Mouse (Mus musculus): Measurements from ENCODE around the gene Slc38a6. TPM values are rescaled to one million over a fixed set of nuclear protein-coding genes. Genes with fewer than 3 reads are reported as not detected.

Slc38a6 gene
- polyA plus RNA-seq, 1 experiment: 7.8 TPM

- TF ChIP-seq USF1 (IDR thresholded peaks at IDR 0.05; ENCODE audit: low read depth) (no peak), SRF (IDR thresholded peaks at IDR 0.05; ENCODE audit: control insufficient read depth, insufficient read length, low read depth) (no peak), TCF3 (IDR thresholded peaks at IDR 0.05; ENCODE audit: insufficient read length, low read depth) (no peak), MAX (IDR thresholded peaks at IDR 0.05; ENCODE audit: low read depth) (no peak), MYOD1 (IDR thresholded peaks at IDR 0.05; ENCODE audit: control insufficient read depth in 1 of 3, insufficient read length in 2 of 3, low read depth in 2 of 3) (no peak), TCF12 (IDR thresholded peaks at IDR 0.05; ENCODE audit: insufficient read depth, poor library complexity, severe bottlenecking) (no peak), CEBPB (IDR thresholded peaks at IDR 0.05; ENCODE audit: insufficient read depth, poor library complexity, severe bottlenecking) (no peak), MYOG (IDR thresholded peaks at IDR 0.05; ENCODE audit: control insufficient read depth in 1 of 3, insufficient read depth in 1 of 3, insufficient read length in 2 of 3, low read depth in 2 of 3) (no peak), E2F4 (IDR thresholded peaks at IDR 0.05; ENCODE audit: insufficient read depth) (no peak), REST (IDR thresholded peaks at IDR 0.05; ENCODE audit: insufficient read depth, insufficient read length) (no peak), POLR2AphosphoS2 (IDR thresholded peaks at IDR 0.05; ENCODE audit: insufficient read length, low read depth) (no peak), POLR2A (IDR thresholded peaks at IDR 0.05; ENCODE audit: insufficient read length, low read depth) (no peak)
- no peak overlapping the region for H3ac ChIP-seq (ENCODE audit: control insufficient read depth, insufficient read length)
- H3K27me3 ChIP-seq (ENCODE audit: control insufficient read depth, insufficient read depth, insufficient read length): no peaks in the 10 kb centered on the region
- H3K4me2 ChIP-seq (ENCODE audit: low read depth): peak overlapping the region; percentile 63
- H3K79me2 ChIP-seq (ENCODE audit: control insufficient read depth, insufficient read depth): peaks cover 24% of the 10 kb centered on the region
- peaks cover 20% of the 10 kb centered on the region for H3K36me3 ChIP-seq (ENCODE audit: control insufficient read depth, insufficient read depth)
- H3K4me3 ChIP-seq: no peak overlapping the region
These were observed 9.0 kb downstream of the Slc38a6 start for GRCm38 (mm10) chr12:73295505-73296140.

- TF ChIP-seq MAX (IDR thresholded peaks at IDR 0.05; ENCODE audit: low read depth): no peak
- TF ChIP-seq USF1 (IDR thresholded peaks at IDR 0.05; ENCODE audit: low read depth): no peak
- no peak for TF ChIP-seq MYOG (IDR thresholded peaks at IDR 0.05; ENCODE audit: control insufficient read depth in 1 of 3, insufficient read depth in 1 of 3, insufficient read length in 2 of 3, low read depth in 2 of 3)
- TF ChIP-seq MYOD1 (IDR thresholded peaks at IDR 0.05; ENCODE audit: control insufficient read depth in 1 of 3, insufficient read length in 2 of 3, low read depth in 2 of 3): no peak
- no peak for TF ChIP-seq CEBPB (IDR thresholded peaks at IDR 0.05; ENCODE audit: insufficient read depth, poor library complexity, severe bottlenecking)
- no peak for TF ChIP-seq POLR2AphosphoS2 (IDR thresholded peaks at IDR 0.05; ENCODE audit: insufficient read length, low read depth)
- TF ChIP-seq TCF3 (IDR thresholded peaks at IDR 0.05; ENCODE audit: insufficient read length, low read depth): no peak
- no peak for TF ChIP-seq SRF (IDR thresholded peaks at IDR 0.05; ENCODE audit: control insufficient read depth, insufficient read length, low read depth)
- TF ChIP-seq REST (IDR thresholded peaks at IDR 0.05; ENCODE audit: insufficient read depth, insufficient read length): no peak
- TF ChIP-seq TCF12 (IDR thresholded peaks at IDR 0.05; ENCODE audit: insufficient read depth, poor library complexity, severe bottlenecking): no peak
- TF ChIP-seq E2F4 (IDR thresholded peaks at IDR 0.05; ENCODE audit: insufficient read depth): no peak
- no peak for TF ChIP-seq POLR2A (IDR thresholded peaks at IDR 0.05; ENCODE audit: insufficient read length, low read depth)
- no peak overlapping the region for H3K4me3 ChIP-seq
- H3K27me3 ChIP-seq (ENCODE audit: control insufficient read depth, insufficient read depth, insufficient read length): no peaks in the 10 kb centered on the region
- no peak overlapping the region for H3K4me2 ChIP-seq (ENCODE audit: low read depth)
- peaks cover 9% of the 10 kb centered on the region for H3K36me3 ChIP-seq (ENCODE audit: control insufficient read depth, insufficient read depth)
- H3K79me2 ChIP-seq (ENCODE audit: control insufficient read depth, insufficient read depth): peaks cover 17% of the 10 kb centered on the region
- H3ac ChIP-seq (ENCODE audit: control insufficient read depth, insufficient read length): no peak overlapping the region
These were observed 12.0 kb downstream of the Slc38a6 start for GRCm38 (mm10) chr12:73298621-73299020.

- Histone ChIP-seq H3K36me3 (ENCODE audit: control insufficient read depth, insufficient read depth) (peaks cover 4% of the 10 kb centered on the region), H3K4me3 (no peak overlapping the region), H3K79me2 (ENCODE audit: control insufficient read depth, insufficient read depth) (peaks cover 28% of the 10 kb centered on the region), H3K4me2 (ENCODE audit: low read depth) (no peak overlapping the region), H3K27me3 (ENCODE audit: control insufficient read depth, insufficient read depth, insufficient read length) (no peaks in the 10 kb centered on the region), H3ac (ENCODE audit: control insufficient read depth, insufficient read length) (no peak overlapping the region)
- peak in 1 of 3 experiments; percentile 7 for TF ChIP-seq MYOD1 (IDR thresholded peaks at IDR 0.05; ENCODE audit: control insufficient read depth in 1 of 3, insufficient read length in 2 of 3, low read depth in 2 of 3)
- no peak for TF ChIP-seq TCF12 (IDR thresholded peaks at IDR 0.05; ENCODE audit: insufficient read depth, poor library complexity, severe bottlenecking)
These were observed 14.0 kb downstream of the Slc38a6 start for GRCm38 (mm10) chr12:73300531-73300930.

GRCm38 (mm10) chr12:73304636-73305035 lies 18.1 kb downstream of the Slc38a6 start:
- H3K36me3 ChIP-seq (ENCODE audit: control insufficient read depth, insufficient read depth): peaks cover 2% of the 10 kb centered on the region
- no peak overlapping the region for H3ac ChIP-seq (ENCODE audit: control insufficient read depth, insufficient read length)
- H3K4me2 ChIP-seq (ENCODE audit: low read depth): no peak overlapping the region
- H3K4me3 ChIP-seq: no peak overlapping the region
- TF ChIP-seq MAX (IDR thresholded peaks at IDR 0.05; ENCODE audit: low read depth) (no peak), TCF3 (IDR thresholded peaks at IDR 0.05; ENCODE audit: insufficient read length, low read depth) (no peak), REST (IDR thresholded peaks at IDR 0.05; ENCODE audit: insufficient read depth, insufficient read length) (no peak), USF1 (IDR thresholded peaks at IDR 0.05; ENCODE audit: low read depth) (no peak), TCF12 (IDR thresholded peaks at IDR 0.05; ENCODE audit: insufficient read depth, poor library complexity, severe bottlenecking) (no peak), POLR2A (IDR thresholded peaks at IDR 0.05; ENCODE audit: insufficient read length, low read depth) (no peak), CEBPB (IDR thresholded peaks at IDR 0.05; ENCODE audit: insufficient read depth, poor library complexity, severe bottlenecking) (peak; percentile 42; the same call in 1 of the 2 replicates)
- H3K79me2 ChIP-seq (ENCODE audit: control insufficient read depth, insufficient read depth): peaks cover 20% of the 10 kb centered on the region
- no peaks in the 10 kb centered on the region for H3K27me3 ChIP-seq (ENCODE audit: control insufficient read depth, insufficient read depth, insufficient read length)

- Histone ChIP-seq H3K36me3 (ENCODE audit: control insufficient read depth, insufficient read depth) (peaks cover 12% of the 10 kb centered on the region), H3K27me3 (ENCODE audit: control insufficient read depth, insufficient read depth, insufficient read length) (no peaks in the 10 kb centered on the region), H3K79me2 (ENCODE audit: control insufficient read depth, insufficient read depth) (peaks cover 14% of the 10 kb centered on the region), H3ac (ENCODE audit: control insufficient read depth, insufficient read length) (no peak overlapping the region), H3K4me3 (no peak overlapping the region), H3K4me2 (ENCODE audit: low read depth) (peak overlapping the region; percentile 82)
- no peak for TF ChIP-seq MYOD1 (IDR thresholded peaks at IDR 0.05; ENCODE audit: control insufficient read depth in 1 of 3, insufficient read length in 2 of 3, low read depth in 2 of 3)
- peak; percentile 40; the same call in 1 of the 2 replicates for TF ChIP-seq CEBPB (IDR thresholded peaks at IDR 0.05; ENCODE audit: insufficient read depth, poor library complexity, severe bottlenecking)
These were observed 21.2 kb downstream of the Slc38a6 start for GRCm38 (mm10) chr12:73307750-73308149.
